Mouse (Mus musculus): ENCODE data around the gene Hoxd10. TPM values are rescaled to one million over a fixed set of nuclear protein-coding genes. Genes with fewer than 3 reads are reported as not detected.

Gene Hoxd10
- polyA plus RNA-seq, 1 experiment from 2014 or later, result not detected

- 0 out of 2 replicates have a peak, but pooled peaks cover 5% of the 10 kb centered on the region for H3K4me1 ChIP-seq (replicated peaks; ENCODE audit: control insufficient read depth, insufficient read depth, low read length)
- no peak for ATAC-seq (ENCODE audit: low FRiP score)
- H3K27ac ChIP-seq, result no peak overlapping the region
- no peaks in the 10 kb centered on the region for H3K36me3 ChIP-seq (replicated peaks; ENCODE audit: control insufficient read depth, insufficient read depth)
- H3K9ac ChIP-seq, result no peak overlapping the region
- peaks cover 99% of the 10 kb centered on the region for H3K27me3 ChIP-seq (ENCODE audit: control insufficient read depth, insufficient read depth, low read length)
- no peak overlapping the region for H3K4me2 ChIP-seq (replicated peaks)
- no peak for DNase-seq (ENCODE audit: low spot score)
- peaks cover 3% of the 10 kb centered on the region; the same call in 1 of the 2 replicates for H3K9me3 ChIP-seq (ENCODE audit: control insufficient read depth, low read length)
- 4% methylated on average over 35 of the region's 35 CpGs for WGBS
- no peak overlapping the region for H3K4me3 ChIP-seq (replicated peaks; ENCODE audit: low read length)
Observed at GRCm38 (mm10) chr2:74691995-74692807, 477 bp downstream of the Hoxd10 start.

- no peak for DNase-seq (ENCODE audit: low spot score)
- peaks cover 3% of the 10 kb centered on the region; the same call in 1 of the 2 replicates for H3K9me3 ChIP-seq (ENCODE audit: control insufficient read depth, low read length)
- H3K27me3 ChIP-seq (ENCODE audit: control insufficient read depth, insufficient read depth, low read length), result peaks cover 99% of the 10 kb centered on the region
- ATAC-seq (ENCODE audit: low FRiP score), result no peak
- H3K4me3 ChIP-seq (replicated peaks; ENCODE audit: low read length), result no peak overlapping the region
- 0 out of 2 replicates have a peak, but pooled peaks cover 8% of the 10 kb centered on the region for H3K4me1 ChIP-seq (replicated peaks; ENCODE audit: control insufficient read depth, insufficient read depth, low read length)
- no peak overlapping the region for H3K9ac ChIP-seq
- H3K4me2 ChIP-seq (replicated peaks), result no peak overlapping the region
- 2% methylated on average over 20 of the region's 20 CpGs for WGBS
- H3K36me3 ChIP-seq (replicated peaks; ENCODE audit: control insufficient read depth, insufficient read depth), result no peaks in the 10 kb centered on the region
- H3K27ac ChIP-seq, result no peak overlapping the region
Observed at GRCm38 (mm10) chr2:74692808-74693431, 1.2 kb downstream of the Hoxd10 start.

GRCm38 (mm10) chr2:74693432-74693827 is 1.7 kb downstream of the Hoxd10 start:
- H3K4me2 ChIP-seq (replicated peaks), result no peak overlapping the region
- no peaks in the 10 kb centered on the region for H3K36me3 ChIP-seq (replicated peaks; ENCODE audit: control insufficient read depth, insufficient read depth)
- no peak overlapping the region for H3K4me3 ChIP-seq (replicated peaks; ENCODE audit: low read length)
- no peak for ATAC-seq (ENCODE audit: low FRiP score)
- H3K27ac ChIP-seq, result no peak overlapping the region
- H3K9me3 ChIP-seq (ENCODE audit: control insufficient read depth, low read length), result peaks cover 3% of the 10 kb centered on the region; the same call in 1 of the 2 replicates
- H3K9ac ChIP-seq, result no peak overlapping the region
- 13% methylated on average over 4 of the region's 4 CpGs for WGBS
- 0 out of 2 replicates have a peak, but pooled peaks cover 10% of the 10 kb centered on the region for H3K4me1 ChIP-seq (replicated peaks; ENCODE audit: control insufficient read depth, insufficient read depth, low read length)
- H3K27me3 ChIP-seq (ENCODE audit: control insufficient read depth, insufficient read depth, low read length), result peaks cover 99% of the 10 kb centered on the region
- DNase-seq (ENCODE audit: low spot score), result no peak

- DNase-seq (ENCODE audit: low spot score) (no peak), ATAC-seq (ENCODE audit: low FRiP score) (no peak)
- H3K4me2 ChIP-seq (replicated peaks), result no peak overlapping the region
- H3K9ac ChIP-seq, result no peak overlapping the region
- WGBS, result 1% methylated on average over 16 of the region's 16 CpGs
- H3K27ac ChIP-seq, result no peak overlapping the region
- H3K4me3 ChIP-seq (replicated peaks; ENCODE audit: low read length), result no peak overlapping the region
- H3K9me3 ChIP-seq (ENCODE audit: control insufficient read depth, low read length), result peaks cover 3% of the 10 kb centered on the region; the same call in 1 of the 2 replicates
- H3K36me3 ChIP-seq (replicated peaks; ENCODE audit: control insufficient read depth, insufficient read depth), result no peaks in the 10 kb centered on the region
- H3K27me3 ChIP-seq (ENCODE audit: control insufficient read depth, insufficient read depth, low read length), result peaks cover 95% of the 10 kb centered on the region
- H3K4me1 ChIP-seq (replicated peaks; ENCODE audit: control insufficient read depth, insufficient read depth, low read length), result 0 out of 2 replicates have a peak, but pooled peaks cover 10% of the 10 kb centered on the region
Observed at GRCm38 (mm10) chr2:74694066-74694465, 2.3 kb downstream of the Hoxd10 start.

GRCm38 (mm10) chr2:74695383-74695782 is 3.7 kb downstream of the Hoxd10 start:
- Histone ChIP-seq H3K4me2 (replicated peaks) (no peak overlapping the region), H3K36me3 (replicated peaks; ENCODE audit: control insufficient read depth, insufficient read depth) (no peaks in the 10 kb centered on the region), H3K4me1 (replicated peaks; ENCODE audit: control insufficient read depth, insufficient read depth, low read length) (0 out of 2 replicates have a peak, but pooled peaks cover 10% of the 10 kb centered on the region), H3K4me3 (replicated peaks; ENCODE audit: low read length) (no peak overlapping the region), H3K9ac (no peak overlapping the region), H3K27ac (no peak overlapping the region), H3K9me3 (ENCODE audit: control insufficient read depth, low read length) (peaks cover 3% of the 10 kb centered on the region; the same call in 1 of the 2 replicates), H3K27me3 (ENCODE audit: control insufficient read depth, insufficient read depth, low read length) (peaks cover 92% of the 10 kb centered on the region)
- no peak for DNase-seq (ENCODE audit: low spot score)
- ATAC-seq (ENCODE audit: low FRiP score), result no peak
- WGBS, result 6% methylated on average over 1 of the region's 1 CpGs

GRCm38 (mm10) chr2:74695813-74696430 is 4.2 kb downstream of the Hoxd10 start:
- no peaks in the 10 kb centered on the region for H3K36me3 ChIP-seq (replicated peaks; ENCODE audit: control insufficient read depth, insufficient read depth)
- H3K4me3 ChIP-seq (replicated peaks; ENCODE audit: low read length), result no peak overlapping the region
- H3K27me3 ChIP-seq (ENCODE audit: control insufficient read depth, insufficient read depth, low read length), result peaks cover 92% of the 10 kb centered on the region
- no peak overlapping the region for H3K4me2 ChIP-seq (replicated peaks)
- WGBS, result under 1% methylated on average over 7 of the region's 7 CpGs
- peaks cover 3% of the 10 kb centered on the region; the same call in 1 of the 2 replicates for H3K9me3 ChIP-seq (ENCODE audit: control insufficient read depth, low read length)
- ATAC-seq (ENCODE audit: low FRiP score), result no peak
- H3K27ac ChIP-seq, result no peak overlapping the region
- no peak overlapping the region for H3K9ac ChIP-seq
- no peak for DNase-seq (ENCODE audit: low spot score)
- H3K4me1 ChIP-seq (replicated peaks; ENCODE audit: control insufficient read depth, insufficient read depth, low read length), result 0 out of 2 replicates have a peak, but pooled peaks cover 10% of the 10 kb centered on the region

GRCm38 (mm10) chr2:74696442-74697335 is 5.0 kb downstream of the Hoxd10 start:
- H3K4me3 ChIP-seq (replicated peaks; ENCODE audit: low read length), result no peak overlapping the region
- no peaks in the 10 kb centered on the region for H3K9me3 ChIP-seq (ENCODE audit: control insufficient read depth, low read length)
- 2% methylated on average over 34 of the region's 34 CpGs for WGBS
- no peak for DNase-seq (ENCODE audit: low spot score)
- no peak overlapping the region for H3K9ac ChIP-seq
- H3K27me3 ChIP-seq (ENCODE audit: control insufficient read depth, insufficient read depth, low read length), result peaks cover 92% of the 10 kb centered on the region
- H3K4me1 ChIP-seq (replicated peaks; ENCODE audit: control insufficient read depth, insufficient read depth, low read length), result 0 out of 2 replicates have a peak, but pooled peaks cover 7% of the 10 kb centered on the region
- no peak for ATAC-seq (ENCODE audit: low FRiP score)
- H3K36me3 ChIP-seq (replicated peaks; ENCODE audit: control insufficient read depth, insufficient read depth), result no peaks in the 10 kb centered on the region
- H3K27ac ChIP-seq, result no peak overlapping the region
- no peak overlapping the region for H3K4me2 ChIP-seq (replicated peaks)

- Histone ChIP-seq H3K4me2 (replicated peaks) (peak within 1 kb of the TSS; percentile 46), H3K36me3 (replicated peaks; ENCODE audit: control insufficient read depth, insufficient read depth) (no peaks in the 10 kb centered on the region), H3K9me3 (ENCODE audit: control insufficient read depth, low read length) (no peaks in the 10 kb centered on the region), H3K27ac (no peak within 1 kb of the TSS), H3K4me1 (replicated peaks; ENCODE audit: control insufficient read depth, insufficient read depth, low read length) (0 out of 2 replicates have a peak, but pooled peaks cover 5% of the 10 kb centered on the region), H3K27me3 (ENCODE audit: control insufficient read depth, insufficient read depth, low read length) (peaks cover 91% of the 10 kb centered on the region), H3K9ac (no peak within 1 kb of the TSS), H3K4me3 (replicated peaks; ENCODE audit: low read length) (peak within 1 kb of the TSS; percentile 25)
- DNase-seq (ENCODE audit: low spot score) (no peak), ATAC-seq (ENCODE audit: low FRiP score) (peak; percentile 46; the same call in 1 of the 2 replicates)
- WGBS, result under 1% methylated on average over 43 of the region's 43 CpGs
Observed at GRCm38 (mm10) chr2:74697567-74698121, 5.9 kb downstream of the Hoxd10 start, which contains the start of gene Hoxd9. Gene Hoxd9, plus strand, starts transcription at chr2:74697727.
